Mouse (Mus musculus) liver, adult 2 months (tissue): ENCODE results near the gene Auts2.

Source experiments
- CTCF ChIP-seq: fragments of 200-500 bp; IDR thresholded peaks from 2 replicates; pipeline ENCODE4 v1.5.1; 2011; ENCODE audit warnings: low read depth, low read length, control low read depth
- POLR2A ChIP-seq: fragments of 200-500 bp; IDR thresholded peaks from 2 replicates; pipeline ENCODE4 v1.6.1; 2011; ENCODE audit warnings: low read length, control low read depth; ENCODE audit not compliant: insufficient read depth; ENCODE audit errors: extremely low read depth

- no peak for TF ChIP-seq CTCF
- no peak for TF ChIP-seq POLR2A
Observed at GRCm38 (mm10) chr5:132166559-132166958, 376.6 kb downstream of the Auts2 start.
